Mouse (Mus musculus) forebrain, embryonic 10.5 days (tissue): Measurements from ENCODE around the gene Pcdh17. TPM values are rescaled to one million over a fixed set of nuclear protein-coding genes. Genes with fewer than 3 reads are reported as not detected.

ENCODE experiments used
- DNase-seq: peaks from one replicate; pipeline ENCODE4 v3.0.0-alpha.2; 2017; ENCODE audit warnings: low spot score; ENCODE audit errors: extremely low spot score
- H3K27ac ChIP-seq: fragments of 300-500 bp; sonication (generic); 2 replicates; pipeline ENCODE4 v1.5.1; 2016; ENCODE audit warnings: mild to moderate bottlenecking
- H3K27me3 ChIP-seq: fragments of 300-500 bp; sonication (generic); 2 replicates; pipeline ENCODE4 v1.6.1; 2016; ENCODE audit warnings: mild to moderate bottlenecking; ENCODE audit not compliant: poor library complexity, severe bottlenecking
- H3K36me3 ChIP-seq: fragments of 300-500 bp; sonication (generic); replicated peaks from 2 replicates; pipeline ENCODE4 v1.6.1; 2016; ENCODE audit warnings: mild to moderate bottlenecking, moderate library complexity
- H3K4me1 ChIP-seq: fragments of 300-500 bp; sonication (generic); 2 replicates; pipeline ENCODE4 v1.6.1; 2016
- H3K4me3 ChIP-seq: fragments of 300-500 bp; sonication (generic); 2 replicates; pipeline ENCODE4 v1.5.1; 2016; ENCODE audit warnings: mild to moderate bottlenecking, moderate library complexity
- H3K9me3 ChIP-seq: fragments of 300-500 bp; sonication (generic); 2 replicates; pipeline ENCODE4 v1.6.1; 2016; ENCODE audit warnings: mild to moderate bottlenecking, moderate library complexity
- WGBS: fragments of 180-500 bp; shearing (Covaris S2); methylation state at CpG from one replicate; pipeline ENCODE4 v1.1.7; 2016; 5-methylcytosine and 5-hydroxymethylcytosine counted together
- polyA plus RNA-seq: library from polyadenylated mRNA; unstranded; fragments of >200 nt; fragmentation: Nextera tagmentation; extraction: Ambion mirVana; gene quantifications from 2 replicates; pipeline ENCODE4 v1.2.1, GENCODE M21; 2016

Pcdh17 gene
- polyA plus RNA-seq, 1 experiment from 2014 or later = 4.4 TPM

- WGBS = 14% methylated on average over 2 of the region's 2 CpGs
- H3K4me1 ChIP-seq = peaks cover 14% of the 10 kb centered on the region
- no peak overlapping the region for H3K4me3 ChIP-seq
- no peaks in the 10 kb centered on the region for H3K27me3 ChIP-seq
- DNase-seq = no peak
- H3K9me3 ChIP-seq = no peaks in the 10 kb centered on the region
- no peak overlapping the region for H3K27ac ChIP-seq
- H3K36me3 ChIP-seq = no peaks in the 10 kb centered on the region
Observed at GRCm38 (mm10) chr14:84532397-84532796, 89.0 kb downstream of the Pcdh17 start.

DNA sequence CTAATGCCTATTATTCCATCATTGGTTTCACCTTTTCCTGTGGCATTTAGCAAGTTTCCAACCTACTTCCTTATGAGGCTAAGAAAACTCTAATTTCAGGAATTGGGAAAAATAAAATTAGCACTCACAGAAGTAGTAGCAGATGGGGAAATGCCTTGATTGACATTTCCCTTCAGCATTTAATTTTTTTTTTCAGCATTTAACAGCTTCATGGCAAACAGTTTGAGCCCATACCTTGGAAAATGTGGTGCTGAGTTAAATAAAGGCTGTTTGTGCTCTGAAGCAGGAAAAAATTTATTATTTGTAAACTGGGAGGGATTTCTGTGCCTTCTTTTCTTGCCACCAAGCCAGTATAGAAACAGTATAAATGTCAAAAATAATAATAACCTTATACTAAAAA lies 91.9 kb downstream of the Pcdh17 start:
- DNase-seq = no peak
- H3K27ac ChIP-seq = no peak overlapping the region
- H3K36me3 ChIP-seq = no peaks in the 10 kb centered on the region
- H3K9me3 ChIP-seq = no peaks in the 10 kb centered on the region
- peaks cover 14% of the 10 kb centered on the region for H3K4me1 ChIP-seq
- H3K27me3 ChIP-seq = no peaks in the 10 kb centered on the region
- H3K4me3 ChIP-seq = no peak overlapping the region

DNA sequence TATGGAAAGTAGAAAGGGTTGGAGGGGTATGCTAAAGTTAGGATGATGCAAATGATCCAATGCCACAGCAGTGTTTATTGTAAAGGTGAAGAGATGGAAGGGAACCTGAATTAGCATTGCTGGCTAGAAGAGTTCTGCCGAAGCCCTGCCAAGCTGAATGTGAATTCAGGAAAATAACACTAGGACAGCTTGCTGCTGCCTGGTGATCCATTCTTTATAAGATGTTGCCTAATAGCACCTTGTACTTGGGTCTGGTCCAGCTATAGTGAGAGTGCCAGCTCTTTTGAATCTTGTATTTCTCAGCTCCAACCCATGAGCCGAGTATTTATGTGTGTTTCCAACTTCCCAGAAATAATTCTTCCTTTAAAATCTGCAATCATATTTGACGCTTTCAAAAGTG lies 98.5 kb downstream of the Pcdh17 start:
- Histone ChIP-seq H3K4me1 (no peaks in the 10 kb centered on the region), H3K27ac (no peak overlapping the region), H3K4me3 (no peak overlapping the region), H3K27me3 (no peaks in the 10 kb centered on the region), H3K36me3 (no peaks in the 10 kb centered on the region), H3K9me3 (no peaks in the 10 kb centered on the region)
- WGBS = 95% methylated on average over 3 of the region's 3 CpGs
- DNase-seq = no peak

DNA sequence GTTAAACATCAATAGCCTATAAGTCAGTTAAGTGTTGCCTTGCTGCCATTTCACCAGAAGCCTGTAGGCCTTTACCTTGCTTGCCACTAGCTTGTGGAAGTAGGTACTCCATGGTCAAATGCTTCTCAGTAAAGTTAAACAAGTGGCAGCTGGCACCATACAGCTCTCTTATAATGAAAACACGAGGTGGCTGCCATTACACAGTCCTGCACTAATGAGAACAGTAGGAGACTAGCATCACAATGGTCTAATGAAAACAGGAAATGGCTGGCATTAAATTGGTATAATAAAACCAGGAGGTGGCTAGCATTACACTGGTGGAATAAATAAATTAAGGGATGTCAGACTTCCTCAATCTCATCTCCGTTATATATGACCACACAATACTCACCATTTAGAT lies 102.6 kb downstream of the Pcdh17 start:
- Histone ChIP-seq H3K36me3 (no peaks in the 10 kb centered on the region), H3K27ac (no peak overlapping the region), H3K4me1 (no peaks in the 10 kb centered on the region), H3K4me3 (no peak overlapping the region), H3K9me3 (no peaks in the 10 kb centered on the region), H3K27me3 (no peaks in the 10 kb centered on the region)
- WGBS = 63% methylated on average over 2 of the region's 2 CpGs
- no peak for DNase-seq

- 88% methylated on average over 10 of the region's 10 CpGs for WGBS
- H3K27ac ChIP-seq = no peak overlapping the region
- no peaks in the 10 kb centered on the region for H3K27me3 ChIP-seq
- no peaks in the 10 kb centered on the region for H3K36me3 ChIP-seq
- no peaks in the 10 kb centered on the region for H3K9me3 ChIP-seq
- H3K4me3 ChIP-seq = no peak overlapping the region
- no peak for DNase-seq
- no peaks in the 10 kb centered on the region for H3K4me1 ChIP-seq
Observed at GRCm38 (mm10) chr14:84547513-84548194, 104.3 kb downstream of the Pcdh17 start.

DNA sequence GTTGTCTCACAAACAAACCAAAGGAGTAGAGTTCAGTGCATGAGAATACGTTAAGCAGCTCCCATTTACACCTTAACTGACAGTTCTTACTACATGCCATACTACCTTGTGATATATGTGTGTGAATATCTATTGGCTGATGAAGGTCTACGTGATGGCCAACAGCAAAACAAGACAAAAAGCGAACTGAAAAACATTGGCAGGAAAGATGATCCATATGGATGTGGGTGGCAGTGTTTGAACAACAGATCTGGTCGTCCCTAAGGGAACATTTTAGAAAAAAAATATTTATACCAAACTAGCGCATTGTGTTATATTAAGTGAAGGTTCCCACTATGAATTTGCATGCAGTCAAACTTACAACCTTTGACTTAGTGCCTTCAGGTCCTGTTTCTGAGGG lies 108.2 kb downstream of the Pcdh17 start:
- Histone ChIP-seq H3K27me3 (no peaks in the 10 kb centered on the region), H3K4me3 (no peak overlapping the region), H3K4me1 (no peaks in the 10 kb centered on the region), H3K9me3 (no peaks in the 10 kb centered on the region), H3K36me3 (no peaks in the 10 kb centered on the region), H3K27ac (no peak overlapping the region)
- no peak for DNase-seq
- WGBS = 90% methylated on average over 5 of the region's 5 CpGs

GRCm38 (mm10) chr14:84571071-84571470 lies 127.7 kb downstream of the Pcdh17 start:
- Histone ChIP-seq H3K9me3 (no peaks in the 10 kb centered on the region), H3K27ac (no peak overlapping the region), H3K27me3 (no peaks in the 10 kb centered on the region), H3K36me3 (no peaks in the 10 kb centered on the region), H3K4me3 (no peak overlapping the region), H3K4me1 (no peaks in the 10 kb centered on the region)
- DNase-seq = no peak
